Mouse (Mus musculus) gastrocnemius, adult 8-10 months (tissue): ENCODE results near the gene Abca4. TPM values are rescaled to one million over a fixed set of nuclear protein-coding genes. Genes with fewer than 3 reads are reported as not detected.
A peak's percentile ranks its signal among the peaks of the same experiment; 100 is the strongest.

Source experiments
- DNase-seq, 2 experiments: peaks; one replicate each; pipeline ENCODE4 v3.0.0; 2022; ENCODE audit warnings: low spot score in 2 of 2
- total RNA-seq, 4 experiments: library from RNA; stranded (reverse); gene quantifications; 2 replicates each; pipeline ENCODE4 v1.2.4; 2022

The Abca4 gene
- total RNA-seq = under 1 TPM; 0.47 to 0.99 (median 0.56) TPM

GRCm38 (mm10) chr3:122043799-122044547 is at the start of gene Abca4:
Abca4 (plus strand) TSS chr3:122044443.
- no peak for DNase-seq

GRCm38 (mm10) chr3:121995125-121995524 is 49.1 kb upstream of the Abca4 start:
- DNase-seq = no peak

GRCm38 (mm10) chr3:121999934-122000333 is 44.3 kb upstream of the Abca4 start:
- DNase-seq = no peak

GRCm38 (mm10) chr3:122001568-122001967 is 42.7 kb upstream of the Abca4 start:
- no peak for DNase-seq

- DNase-seq = no peak
Measured at GRCm38 (mm10) chr3:122009818-122010217, 34.4 kb upstream of the Abca4 start.

DNA sequence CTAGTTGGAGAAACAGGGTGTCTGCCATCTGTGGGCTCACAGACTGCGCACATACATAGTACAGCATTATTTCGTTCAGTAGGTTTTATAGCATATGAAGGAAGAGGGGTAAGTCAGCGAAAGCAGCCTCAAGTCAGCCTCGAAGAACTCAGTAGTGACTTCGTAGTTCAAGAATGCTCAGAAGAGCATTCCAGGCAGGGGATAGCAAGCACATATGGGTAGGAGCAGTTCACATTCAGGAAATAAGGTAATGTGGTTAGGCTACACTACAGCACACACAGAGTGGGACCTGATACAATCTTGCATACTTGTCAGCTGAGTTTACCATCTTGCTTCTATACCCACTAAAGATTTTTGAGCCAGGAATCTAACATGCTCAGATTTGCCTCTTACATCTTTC is 34.0 kb upstream of the Abca4 start:
- no peak for DNase-seq

DNA sequence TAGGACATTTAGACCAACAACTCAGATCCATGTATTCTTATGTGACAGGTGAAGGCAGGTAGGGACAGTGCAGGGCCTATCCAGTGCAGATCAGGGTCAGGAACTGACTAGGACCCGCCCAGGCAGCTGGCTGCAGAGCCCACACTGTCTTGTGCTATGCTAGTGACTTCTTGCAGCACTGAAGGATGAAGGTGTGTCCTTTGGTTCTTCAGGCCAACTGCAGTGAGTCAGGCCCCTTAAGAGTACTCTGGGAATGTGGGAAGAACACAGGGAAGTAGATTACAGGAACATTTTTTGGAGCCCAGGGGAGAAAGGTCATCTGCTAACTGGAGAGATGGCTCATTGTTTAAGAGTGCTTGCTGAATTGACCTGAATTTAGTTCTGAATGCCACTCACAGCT is 31.8 kb upstream of the Abca4 start:
- no peak for DNase-seq

GRCm38 (mm10) chr3:122018421-122018820 is 25.8 kb upstream of the Abca4 start:
- no peak for DNase-seq

- DNase-seq = no peak
Measured at GRCm38 (mm10) chr3:122019159-122019558, 25.1 kb upstream of the Abca4 start.

GRCm38 (mm10) chr3:122021029-122021652 is 23.1 kb upstream of the Abca4 start:
- no peak for DNase-seq

GRCm38 (mm10) chr3:122022355-122022754 is 21.9 kb upstream of the Abca4 start:
- no peak for DNase-seq

DNA sequence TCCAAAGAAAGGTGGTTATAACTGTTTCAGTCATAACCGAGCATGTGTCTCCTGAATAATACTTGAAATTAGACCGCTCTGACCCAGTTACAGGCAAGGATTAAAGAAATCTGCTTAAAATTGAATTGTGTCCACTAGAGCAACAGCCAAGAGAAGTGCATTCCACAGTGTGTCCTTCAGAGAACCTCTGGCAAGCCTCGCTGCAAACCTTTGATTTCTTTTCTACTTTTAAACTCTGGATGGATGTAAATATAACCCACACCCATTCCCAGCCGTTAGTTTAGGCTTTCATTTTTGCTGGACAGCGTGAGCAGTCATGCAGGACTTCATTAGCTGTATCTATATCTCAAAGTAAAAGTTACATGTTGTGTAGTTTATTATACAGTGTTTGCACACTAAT is 17.6 kb upstream of the Abca4 start:
- DNase-seq = no peak

GRCm38 (mm10) chr3:122027776-122028175 is 16.5 kb upstream of the Abca4 start:
- no peak for DNase-seq

GRCm38 (mm10) chr3:122033248-122033837 is 10.9 kb upstream of the Abca4 start:
- DNase-seq = no peak

GRCm38 (mm10) chr3:122034240-122034639 is 10.0 kb upstream of the Abca4 start:
- DNase-seq = no peak

DNA sequence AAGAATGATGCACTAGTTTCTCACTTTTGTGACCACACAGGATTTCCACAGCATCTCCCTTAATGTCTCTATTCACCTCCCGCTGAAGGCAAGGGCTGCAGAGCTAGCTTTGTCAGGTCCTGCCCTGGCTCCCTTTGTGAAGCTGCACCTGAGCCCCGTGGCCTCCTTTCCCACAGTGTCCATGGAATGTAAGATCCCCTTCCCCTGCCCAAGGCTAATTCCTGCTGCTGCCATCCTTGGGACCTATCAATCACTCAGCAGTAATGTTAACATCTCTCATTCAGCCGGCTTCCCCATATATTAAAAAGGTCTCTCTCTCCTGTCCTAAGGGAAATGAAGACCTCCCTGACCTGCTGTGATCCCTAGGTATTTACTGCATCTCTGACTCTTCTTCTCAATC is 9.2 kb upstream of the Abca4 start:
- no peak for DNase-seq

GRCm38 (mm10) chr3:122040522-122040921 is 3.7 kb upstream of the Abca4 start:
- DNase-seq = no peak

- no peak for DNase-seq
Measured at GRCm38 (mm10) chr3:122043102-122043501, 1.1 kb upstream of the Abca4 start.

DNA sequence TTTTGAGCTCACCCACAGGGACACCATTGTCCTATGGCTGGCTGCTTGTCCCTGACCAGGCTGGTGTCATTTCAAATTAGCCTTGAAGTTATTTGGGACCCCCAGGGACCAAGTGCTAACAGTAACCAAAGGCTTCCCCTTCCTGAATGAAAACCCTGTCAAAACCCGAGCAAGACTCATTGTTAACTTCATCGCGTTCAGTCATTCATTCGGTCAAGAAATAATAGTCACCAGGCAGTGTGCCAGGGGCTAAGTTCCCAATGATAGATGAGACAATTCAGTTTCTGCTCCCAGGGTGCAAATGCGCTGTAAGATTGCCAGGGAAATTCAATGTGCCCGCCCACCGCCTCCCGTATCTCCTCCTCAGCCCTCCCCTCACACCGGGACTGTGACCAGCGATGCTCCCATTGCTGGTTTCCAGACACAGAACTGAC is 2.0 kb downstream of the Abca4 start:
- DNase-seq = peak; percentile 23 to 28

GRCm38 (mm10) chr3:122047402-122047801 is 3.2 kb downstream of the Abca4 start:
- no peak for DNase-seq

GRCm38 (mm10) chr3:122047921-122048861 is 3.9 kb downstream of the Abca4 start:
- DNase-seq = peak in 1 of 2 experiments; percentile 25
